Mouse (Mus musculus): ENCODE measurements around the gene Pip4k2a. TPM values are rescaled to one million over a fixed set of nuclear protein-coding genes. Genes with fewer than 3 reads are reported as not detected.
A peak's percentile ranks its signal among the peaks of the same experiment; 100 is the strongest.

Pip4k2a gene
- polyA plus RNA-seq, 1 experiment from 2014 or later, result 12.0 TPM

GRCm38 (mm10) chr2:18997387-18997971 lies 447 bp downstream of the Pip4k2a start:
- Histone ChIP-seq H3K36me3 (ENCODE audit: control insufficient read depth, insufficient read depth) (no peaks in the 10 kb centered on the region), H3K9me3 (ENCODE audit: control insufficient read depth) (no peaks in the 10 kb centered on the region), H3K4me3 (ENCODE audit: low read depth, low read length) (peak overlapping the region; percentile 63), H3K27ac (ENCODE audit: low read depth, low read length) (peak overlapping the region; percentile 76), H3K4me1 (replicated peaks; ENCODE audit: control insufficient read depth, insufficient read depth, low read length) (no peaks in the 10 kb centered on the region), H3K27me3 (replicated peaks; ENCODE audit: control insufficient read depth, insufficient read depth, low read length) (no peaks in the 10 kb centered on the region; the same call in 1 of the 2 replicates), H3K4me2 (replicated peaks; ENCODE audit: low read depth) (peak overlapping the region; percentile 86), H3K9ac (ENCODE audit: low read depth, low read length) (peak overlapping the region; percentile 59)
- TF ChIP-seq CTCF (IDR thresholded peaks at IDR 0.05; ENCODE audit: low read depth), result 0 out of 2 replicates have a peak, but pooled peaks have one; percentile 9
- WGBS, result under 1% methylated on average over 38 of the region's 46 CpGs
- peak; percentile 53 for ATAC-seq

DNA sequence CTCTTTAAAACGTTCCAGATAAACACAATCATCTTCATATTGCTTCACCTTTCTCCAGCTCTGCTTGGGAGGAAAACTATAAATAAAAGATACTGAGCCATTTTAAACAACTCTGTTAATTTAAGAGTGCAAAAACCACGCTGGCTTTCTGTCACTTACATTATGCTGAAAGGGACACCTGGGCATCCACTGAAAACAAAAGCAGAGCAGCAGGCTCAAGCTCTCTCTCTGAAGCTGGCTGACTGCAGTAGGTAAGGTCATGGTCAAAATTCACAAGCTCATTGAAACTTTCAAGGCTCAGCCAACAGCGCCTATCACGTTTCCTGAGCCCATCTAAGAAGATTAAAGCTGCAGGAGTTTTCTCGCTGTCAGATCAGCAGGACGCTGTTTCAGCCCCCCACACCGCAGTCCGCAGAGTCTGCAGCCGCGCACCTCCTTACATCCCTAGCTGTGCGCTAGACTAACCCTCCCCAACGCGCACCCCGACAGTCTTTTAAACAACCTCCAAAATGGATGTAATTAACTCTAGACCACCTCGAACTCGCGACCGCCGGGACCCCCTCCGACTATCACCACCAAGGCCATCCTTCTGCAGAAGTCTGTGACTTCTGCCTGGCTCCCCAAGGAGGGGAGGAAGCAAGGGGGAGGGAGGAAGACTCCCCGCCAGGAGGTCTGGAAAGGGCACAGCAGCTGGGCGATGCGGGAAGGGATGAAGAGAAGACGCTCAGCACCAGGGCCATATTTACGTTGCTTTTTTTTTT lies 1.3 kb downstream of the Pip4k2a start:
- no peak for TF ChIP-seq CTCF (IDR thresholded peaks at IDR 0.05; ENCODE audit: low read depth)
- Histone ChIP-seq H3K27me3 (replicated peaks; ENCODE audit: control insufficient read depth, insufficient read depth, low read length) (no peaks in the 10 kb centered on the region; the same call in 1 of the 2 replicates), H3K4me1 (replicated peaks; ENCODE audit: control insufficient read depth, insufficient read depth, low read length) (no peaks in the 10 kb centered on the region), H3K27ac (ENCODE audit: low read depth, low read length) (peak overlapping the region; percentile 76; the same call in 1 of the 2 replicates), H3K9ac (ENCODE audit: low read depth, low read length) (peak overlapping the region; percentile 59; the same call in 1 of the 2 replicates), H3K4me2 (replicated peaks; ENCODE audit: low read depth) (peak overlapping the region; percentile 86), H3K9me3 (ENCODE audit: control insufficient read depth) (no peaks in the 10 kb centered on the region), H3K36me3 (ENCODE audit: control insufficient read depth, insufficient read depth) (no peaks in the 10 kb centered on the region), H3K4me3 (ENCODE audit: low read depth, low read length) (peak overlapping the region; percentile 63)
- 1% methylated on average over 25 of the region's 25 CpGs for WGBS
- no peak for ATAC-seq

- WGBS, result 51% methylated on average over 7 of the region's 7 CpGs
- no peaks in the 10 kb centered on the region for H3K4me1 ChIP-seq (replicated peaks; ENCODE audit: control insufficient read depth, insufficient read depth, low read length)
- H3K36me3 ChIP-seq (ENCODE audit: control insufficient read depth, insufficient read depth), result no peaks in the 10 kb centered on the region
- H3K27me3 ChIP-seq (replicated peaks; ENCODE audit: control insufficient read depth, insufficient read depth, low read length), result no peaks in the 10 kb centered on the region; the same call in 1 of the 2 replicates
- peak; percentile 77 for ATAC-seq
- H3K4me3 ChIP-seq (ENCODE audit: low read depth, low read length), result no peak overlapping the region
- no peak overlapping the region for H3K27ac ChIP-seq (ENCODE audit: low read depth, low read length)
- no peak overlapping the region for H3K4me2 ChIP-seq (replicated peaks; ENCODE audit: low read depth)
- no peaks in the 10 kb centered on the region for H3K9me3 ChIP-seq (ENCODE audit: control insufficient read depth)
- TF ChIP-seq CTCF (IDR thresholded peaks at IDR 0.05; ENCODE audit: low read depth), result no peak
- H3K9ac ChIP-seq (ENCODE audit: low read depth, low read length), result no peak overlapping the region
These were observed 5.1 kb downstream of the Pip4k2a start for GRCm38 (mm10) chr2:18992512-18993510.

DNA sequence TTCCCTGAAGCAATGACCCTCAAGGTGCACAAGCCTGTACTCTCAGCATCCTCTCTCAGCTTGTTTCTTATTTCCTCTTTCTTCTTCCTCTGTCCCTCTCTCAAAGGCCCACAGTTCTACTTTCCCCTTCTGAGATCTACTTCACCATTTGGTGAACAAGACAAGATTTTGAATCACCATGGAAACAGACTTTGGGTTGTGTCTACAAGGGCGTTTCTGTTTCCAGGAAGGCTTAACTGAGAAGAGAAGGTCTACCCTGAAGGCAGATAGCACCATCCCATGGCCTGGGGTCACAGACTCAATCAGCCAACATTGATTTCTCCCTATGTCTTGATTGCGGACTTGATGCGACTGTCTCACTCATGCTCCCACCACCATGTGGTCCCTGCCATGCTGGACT lies 9.0 kb downstream of the Pip4k2a start:
- Histone ChIP-seq H3K4me1 (replicated peaks; ENCODE audit: control insufficient read depth, insufficient read depth, low read length) (no peaks in the 10 kb centered on the region), H3K9ac (ENCODE audit: low read depth, low read length) (no peak overlapping the region), H3K4me2 (replicated peaks; ENCODE audit: low read depth) (no peak overlapping the region), H3K27ac (ENCODE audit: low read depth, low read length) (no peak overlapping the region), H3K27me3 (replicated peaks; ENCODE audit: control insufficient read depth, insufficient read depth, low read length) (no peaks in the 10 kb centered on the region), H3K9me3 (ENCODE audit: control insufficient read depth) (no peaks in the 10 kb centered on the region), H3K36me3 (ENCODE audit: control insufficient read depth, insufficient read depth) (no peaks in the 10 kb centered on the region), H3K4me3 (ENCODE audit: low read depth, low read length) (no peak overlapping the region)
- TF ChIP-seq CTCF (IDR thresholded peaks at IDR 0.05; ENCODE audit: low read depth), result no peak
- ATAC-seq, result no peak
- 83% methylated on average over 3 of the region's 3 CpGs for WGBS

DNA sequence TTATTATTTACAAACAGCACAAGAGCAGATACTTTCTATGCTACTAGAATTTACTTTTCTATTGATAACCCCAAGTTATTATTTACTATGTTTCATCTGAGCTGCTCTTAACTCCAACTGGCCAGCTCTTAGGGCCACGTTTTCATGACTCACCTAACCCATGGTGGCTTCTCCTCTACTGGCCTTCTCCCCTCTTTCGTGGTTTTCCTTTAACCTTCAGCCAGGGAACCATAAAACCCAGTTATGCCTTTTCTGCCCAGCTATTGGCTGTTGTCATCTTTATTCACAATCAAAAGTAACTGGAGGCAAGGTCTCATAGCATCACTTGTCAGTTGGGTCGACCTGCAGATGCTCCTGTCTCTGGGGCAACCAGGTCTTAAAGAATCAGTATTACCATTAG lies 12.4 kb downstream of the Pip4k2a start:
- no peak overlapping the region for H3K27ac ChIP-seq (ENCODE audit: low read depth, low read length)
- H3K4me2 ChIP-seq (replicated peaks; ENCODE audit: low read depth), result no peak overlapping the region
- ATAC-seq, result no peak
- no peaks in the 10 kb centered on the region for H3K9me3 ChIP-seq (ENCODE audit: control insufficient read depth)
- WGBS, result 71% methylated on average over 3 of the region's 3 CpGs
- no peaks in the 10 kb centered on the region for H3K36me3 ChIP-seq (ENCODE audit: control insufficient read depth, insufficient read depth)
- H3K4me3 ChIP-seq (ENCODE audit: low read depth, low read length), result no peak overlapping the region
- TF ChIP-seq CTCF (IDR thresholded peaks at IDR 0.05; ENCODE audit: low read depth), result no peak
- H3K27me3 ChIP-seq (replicated peaks; ENCODE audit: control insufficient read depth, insufficient read depth, low read length), result no peaks in the 10 kb centered on the region
- H3K4me1 ChIP-seq (replicated peaks; ENCODE audit: control insufficient read depth, insufficient read depth, low read length), result no peaks in the 10 kb centered on the region
- H3K9ac ChIP-seq (ENCODE audit: low read depth, low read length), result no peak overlapping the region

All from intestine, postnatal 0 days (tissue).